Mouse (Mus musculus): Measurements from ENCODE around the gene Hmox2. TPM values are rescaled to one million over a fixed set of nuclear protein-coding genes. Genes with fewer than 3 reads are reported as not detected.
A peak's percentile ranks its signal among the peaks of the same experiment; 100 is the strongest.
"Not testable (repeated sequence)": the region's sequence is repeated elsewhere in the genome, so short reads cannot be mapped to it uniquely, and the experiment has no call there.

The Hmox2 gene
- polyA plus RNA-seq (2016; fragmentation: Nextera tagmentation; extraction: Ambion mirVana) = 84.5 and 90.1 TPM in 2 replicates

DNA sequence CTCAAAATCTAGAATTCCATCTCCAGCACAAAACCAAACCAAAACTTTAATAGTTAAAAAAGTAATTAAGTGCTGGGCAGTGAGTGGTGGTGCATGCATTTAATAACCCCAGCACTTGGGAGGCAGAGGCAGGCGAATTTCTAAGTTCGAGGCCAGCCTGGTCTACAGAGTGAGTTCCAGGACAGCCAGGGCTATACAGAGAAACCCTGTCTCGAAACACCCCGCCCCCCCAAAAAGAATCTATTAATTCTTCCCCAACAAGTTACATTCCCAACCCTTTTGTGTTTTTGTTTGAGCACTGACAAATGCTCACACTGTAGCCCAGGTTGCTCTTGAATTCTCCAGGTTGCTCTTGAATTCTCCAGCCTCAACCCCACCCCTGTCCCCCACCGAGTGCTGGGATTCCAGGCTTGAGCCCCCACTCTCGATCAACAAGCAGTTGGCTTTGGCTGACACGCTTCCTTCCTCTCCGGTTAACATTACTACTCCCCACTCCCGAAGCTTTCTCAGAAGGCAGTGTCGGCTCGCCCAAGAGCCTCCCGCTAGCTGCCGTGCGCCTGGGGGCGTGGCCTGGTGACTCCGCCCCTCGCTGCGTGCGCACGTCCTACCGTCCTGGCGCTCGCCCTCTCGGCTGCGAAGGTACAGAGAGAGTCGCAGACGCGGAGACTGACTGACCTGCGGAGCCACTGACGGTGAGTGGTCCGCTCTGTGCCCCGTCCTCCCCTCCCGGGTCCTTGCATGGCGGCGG, at the start of gene Hmox2:
Gene Hmox2, plus strand, starts transcription at position 582 of the 748 bp plus-strand sequence.
- Histone ChIP-seq H3K27me3 (replicated peaks) (no peaks in the 10 kb centered on the region), H3K36me3 (no peaks in the 10 kb centered on the region), H3K27ac (ENCODE audit: poor library complexity, severe bottlenecking) (peak within 1 kb of the TSS; percentile 92), H3K4me3 (peak within 1 kb of the TSS; percentile 79), H3K4me2 (peak within 1 kb of the TSS; percentile 88), H3K9me3 (replicated peaks) (no peaks in the 10 kb centered on the region), H3K4me1 (replicated peaks) (peaks cover 11% of the 10 kb centered on the region), H3K9ac (peak within 1 kb of the TSS; percentile 92)
- peak; percentile 96 for ATAC-seq (ENCODE audit: insufficient number of reproducible peaks, low FRiP score)
- 5% methylated on average over 35 of the region's 35 CpGs for WGBS

DNA sequence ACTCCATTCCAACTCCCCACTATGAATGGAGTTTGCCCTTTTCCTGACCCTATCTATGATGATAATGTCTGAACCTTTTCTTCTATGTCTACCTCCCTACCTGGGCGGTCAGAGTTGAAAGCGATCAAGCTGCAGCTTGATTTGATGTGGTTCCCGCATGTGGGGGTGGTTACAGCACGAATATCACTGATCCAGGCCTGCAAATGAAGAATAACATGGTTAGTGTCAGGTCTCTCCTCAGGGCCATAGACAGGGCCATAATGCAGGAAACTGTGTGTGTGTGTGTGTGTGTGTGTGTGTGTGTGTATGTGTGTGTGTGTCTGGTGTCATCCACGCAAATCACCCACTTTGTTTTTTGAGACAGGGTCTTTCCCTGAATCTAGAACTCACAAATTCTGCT, 49.3 kb upstream of the Hmox2 start:
- H3K27ac ChIP-seq (ENCODE audit: poor library complexity, severe bottlenecking) = no peak overlapping the region
- no peaks in the 10 kb centered on the region for H3K27me3 ChIP-seq (replicated peaks)
- no peak for ATAC-seq (ENCODE audit: insufficient number of reproducible peaks, low FRiP score)
- 89% methylated on average over 5 of the region's 5 CpGs for WGBS
- no peak overlapping the region for H3K4me3 ChIP-seq
- H3K36me3 ChIP-seq = peaks cover 39% of the 10 kb centered on the region
- no peak overlapping the region for H3K4me2 ChIP-seq
- no peaks in the 10 kb centered on the region for H3K9me3 ChIP-seq (replicated peaks)
- H3K9ac ChIP-seq = no peak overlapping the region
- peaks cover 15% of the 10 kb centered on the region for H3K4me1 ChIP-seq (replicated peaks)

DNA sequence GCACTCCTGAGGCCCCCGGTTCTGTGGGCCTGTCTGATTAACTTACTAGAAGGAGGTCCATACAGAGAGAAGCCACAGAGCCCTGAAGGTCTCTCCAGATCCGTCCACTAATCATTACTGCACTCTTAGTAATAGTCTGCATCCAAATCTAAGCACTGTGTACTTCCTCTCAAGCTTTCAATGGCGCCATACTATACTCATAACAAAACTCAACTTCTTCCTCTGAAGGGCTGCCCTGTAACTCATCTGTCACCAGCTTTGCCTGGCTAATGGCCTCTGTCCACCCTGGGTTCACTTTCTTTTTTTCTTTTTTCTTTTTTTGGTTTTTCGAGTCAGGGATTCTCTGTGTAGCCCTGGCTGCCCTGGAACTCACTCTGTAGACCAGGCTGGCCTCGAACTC, 48.1 kb upstream of the Hmox2 start:
- Histone ChIP-seq H3K4me3 (no peak overlapping the region), H3K9ac (peak overlapping the region; percentile 89; the same call in 1 of the 2 replicates), H3K4me2 (peak overlapping the region; percentile 97), H3K9me3 (replicated peaks) (no peaks in the 10 kb centered on the region), H3K36me3 (peaks cover 34% of the 10 kb centered on the region), H3K27ac (ENCODE audit: poor library complexity, severe bottlenecking) (no peak overlapping the region; the same call in 1 of the 2 replicates), H3K27me3 (replicated peaks) (no peaks in the 10 kb centered on the region), H3K4me1 (replicated peaks) (peaks cover 18% of the 10 kb centered on the region)
- 54% methylated on average over 5 of the region's 5 CpGs for WGBS
- no peak for ATAC-seq (ENCODE audit: insufficient number of reproducible peaks, low FRiP score)

DNA sequence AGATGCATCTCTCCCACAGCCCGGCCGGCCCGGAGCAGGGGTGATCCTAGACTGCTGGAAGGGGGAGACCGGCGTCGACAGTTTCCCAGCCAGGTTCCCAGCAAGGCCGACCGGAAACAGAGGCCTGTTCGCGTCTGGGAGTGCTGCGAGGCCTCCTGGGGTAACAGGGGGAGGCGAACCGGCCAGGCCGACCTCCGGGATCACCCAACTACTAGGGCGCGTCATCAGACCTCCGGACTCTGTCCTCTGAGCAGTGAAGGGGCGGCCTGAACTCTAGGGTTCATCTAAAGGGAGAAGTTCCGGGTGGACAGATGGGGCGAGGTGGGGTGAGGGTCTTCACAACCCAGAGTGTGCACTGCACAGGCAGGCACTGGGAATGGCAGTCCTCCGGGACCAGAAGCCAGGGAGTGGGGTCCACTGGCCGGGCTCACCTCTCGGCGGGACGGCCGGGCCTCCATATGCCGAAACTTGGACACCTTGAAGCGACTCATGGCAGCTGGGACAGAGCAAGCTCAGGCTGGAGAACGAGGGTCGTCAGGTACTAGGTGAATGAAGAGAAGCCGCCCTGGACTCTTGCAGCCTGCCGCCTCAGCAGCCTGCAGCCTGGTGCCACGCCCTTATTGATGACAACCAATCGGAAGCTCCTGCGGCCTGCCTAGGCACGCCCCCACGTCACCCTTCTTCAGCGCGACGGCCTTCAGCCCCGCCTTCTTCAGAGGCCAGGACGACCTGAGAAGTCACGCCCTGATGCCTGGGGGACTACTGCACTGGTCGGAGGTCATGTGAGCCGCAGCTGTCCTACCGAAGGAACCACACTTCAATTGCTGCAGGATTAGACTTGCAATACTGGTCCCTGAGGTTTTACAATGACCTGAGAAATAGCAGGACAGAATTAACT, 46.8 kb upstream of the Hmox2 start, which contains the start of gene Coro7:
Gene Coro7, minus strand, starts transcription at position 657 of the 898 bp plus-strand sequence.
- no peaks in the 10 kb centered on the region for H3K9me3 ChIP-seq (replicated peaks)
- H3K36me3 ChIP-seq = peaks cover 23% of the 10 kb centered on the region
- under 1% methylated on average over 47 of the region's 47 CpGs for WGBS
- H3K4me3 ChIP-seq = peak within 1 kb of the TSS; percentile 81
- ATAC-seq (ENCODE audit: insufficient number of reproducible peaks, low FRiP score) = peak; percentile 94
- peak within 1 kb of the TSS; percentile 97 for H3K4me2 ChIP-seq
- peak within 1 kb of the TSS; percentile 44 for H3K27ac ChIP-seq (ENCODE audit: poor library complexity, severe bottlenecking)
- H3K4me1 ChIP-seq (replicated peaks) = peaks cover 20% of the 10 kb centered on the region
- peak within 1 kb of the TSS; percentile 89 for H3K9ac ChIP-seq
- H3K27me3 ChIP-seq (replicated peaks) = no peaks in the 10 kb centered on the region

DNA sequence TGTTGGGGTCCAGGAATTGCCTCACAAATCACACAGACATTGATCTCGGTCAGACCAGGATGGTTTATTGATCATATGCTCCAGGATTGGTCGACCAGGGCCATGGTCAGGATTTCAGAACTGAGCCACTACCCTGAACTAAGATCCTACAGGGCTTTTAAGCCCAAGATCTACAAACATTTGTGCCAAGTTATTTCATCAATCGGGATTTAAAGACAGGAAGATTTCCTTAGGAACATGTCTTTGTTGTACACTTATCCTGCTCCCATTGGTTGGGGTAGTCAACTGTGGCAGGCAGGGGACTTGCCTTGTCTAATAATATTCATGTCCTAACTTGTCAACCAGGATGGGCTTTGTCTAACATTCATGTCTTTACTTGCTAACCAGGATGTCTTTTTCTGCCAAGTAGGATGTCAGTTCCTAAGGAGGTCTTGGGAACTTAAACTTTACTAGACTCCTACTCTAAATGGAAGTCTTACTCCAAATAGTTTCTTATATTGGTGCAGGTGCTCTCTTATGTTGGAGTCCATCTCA, 45.2 kb upstream of the Hmox2 start:
- WGBS = 82% methylated on average over 3 of the region's 3 CpGs
- H3K4me2 ChIP-seq; H3K27ac ChIP-seq (ENCODE audit: poor library complexity, severe bottlenecking); H3K9me3 ChIP-seq (replicated peaks); H3K4me3 ChIP-seq; H3K27me3 ChIP-seq (replicated peaks); ATAC-seq (ENCODE audit: insufficient number of reproducible peaks, low FRiP score); H3K9ac ChIP-seq; H3K36me3 ChIP-seq: not testable (repeated sequence)
- H3K4me1 ChIP-seq (replicated peaks) = peaks cover 29% of the 10 kb centered on the region

DNA sequence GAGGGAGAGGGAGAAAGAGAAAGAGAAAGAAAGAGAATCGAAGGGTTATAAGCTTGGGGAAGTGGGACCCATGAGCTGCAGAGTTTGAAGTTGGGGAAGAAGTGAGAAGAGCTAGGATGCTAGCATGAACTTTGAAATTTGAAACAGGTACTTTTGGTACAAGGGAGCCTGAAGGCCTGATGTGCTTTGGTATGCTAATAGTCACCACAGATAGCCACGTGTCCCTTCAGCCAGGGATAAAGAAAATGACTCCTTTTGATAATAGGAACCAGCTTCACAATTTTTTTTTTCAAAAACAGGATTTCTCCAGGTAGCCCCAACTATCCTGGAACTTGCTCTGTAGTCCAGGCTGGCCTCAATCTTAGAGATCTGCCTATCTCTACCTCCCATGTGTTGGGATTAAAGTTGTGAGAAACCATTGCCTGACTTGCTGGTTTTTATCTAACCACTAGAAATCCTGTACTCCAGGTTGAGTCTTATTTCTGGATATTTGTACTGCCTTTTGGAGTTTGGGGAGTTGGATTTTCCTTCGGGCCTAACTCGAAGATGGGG, 43.5 kb upstream of the Hmox2 start:
- Histone ChIP-seq H3K36me3 (peaks cover 11% of the 10 kb centered on the region), H3K4me2 (peak overlapping the region; percentile 99), H3K27ac (ENCODE audit: poor library complexity, severe bottlenecking) (no peak overlapping the region), H3K9ac (no peak overlapping the region), H3K27me3 (replicated peaks) (no peaks in the 10 kb centered on the region), H3K4me3 (no peak overlapping the region), H3K4me1 (replicated peaks) (peaks cover 28% of the 10 kb centered on the region), H3K9me3 (replicated peaks) (no peaks in the 10 kb centered on the region)
- 69% methylated on average over 4 of the region's 4 CpGs for WGBS
- ATAC-seq (ENCODE audit: insufficient number of reproducible peaks, low FRiP score) = no peak

DNA sequence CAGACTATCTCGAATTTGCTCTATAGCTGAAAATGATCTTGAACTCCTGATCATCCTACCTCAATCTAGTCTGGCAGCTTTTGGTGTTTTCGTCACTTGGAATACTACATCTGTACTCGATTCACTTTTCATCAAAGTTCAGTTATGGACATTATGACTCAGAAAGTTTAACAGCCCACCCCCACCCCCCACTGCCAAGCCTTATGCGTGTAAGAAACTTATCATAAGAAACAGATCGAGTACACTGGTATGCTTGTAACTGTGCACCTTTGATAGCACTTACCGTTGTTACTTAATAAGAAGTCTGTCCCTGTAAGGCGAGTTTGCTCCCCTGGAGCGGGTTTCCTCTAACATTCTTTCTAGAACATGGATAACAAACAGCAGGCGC, 43.0 kb upstream of the Hmox2 start:
- peak overlapping the region; percentile 93 for H3K4me3 ChIP-seq
- ATAC-seq (ENCODE audit: insufficient number of reproducible peaks, low FRiP score) = no peak
- peak overlapping the region; percentile 82 for H3K27ac ChIP-seq (ENCODE audit: poor library complexity, severe bottlenecking)

DNA sequence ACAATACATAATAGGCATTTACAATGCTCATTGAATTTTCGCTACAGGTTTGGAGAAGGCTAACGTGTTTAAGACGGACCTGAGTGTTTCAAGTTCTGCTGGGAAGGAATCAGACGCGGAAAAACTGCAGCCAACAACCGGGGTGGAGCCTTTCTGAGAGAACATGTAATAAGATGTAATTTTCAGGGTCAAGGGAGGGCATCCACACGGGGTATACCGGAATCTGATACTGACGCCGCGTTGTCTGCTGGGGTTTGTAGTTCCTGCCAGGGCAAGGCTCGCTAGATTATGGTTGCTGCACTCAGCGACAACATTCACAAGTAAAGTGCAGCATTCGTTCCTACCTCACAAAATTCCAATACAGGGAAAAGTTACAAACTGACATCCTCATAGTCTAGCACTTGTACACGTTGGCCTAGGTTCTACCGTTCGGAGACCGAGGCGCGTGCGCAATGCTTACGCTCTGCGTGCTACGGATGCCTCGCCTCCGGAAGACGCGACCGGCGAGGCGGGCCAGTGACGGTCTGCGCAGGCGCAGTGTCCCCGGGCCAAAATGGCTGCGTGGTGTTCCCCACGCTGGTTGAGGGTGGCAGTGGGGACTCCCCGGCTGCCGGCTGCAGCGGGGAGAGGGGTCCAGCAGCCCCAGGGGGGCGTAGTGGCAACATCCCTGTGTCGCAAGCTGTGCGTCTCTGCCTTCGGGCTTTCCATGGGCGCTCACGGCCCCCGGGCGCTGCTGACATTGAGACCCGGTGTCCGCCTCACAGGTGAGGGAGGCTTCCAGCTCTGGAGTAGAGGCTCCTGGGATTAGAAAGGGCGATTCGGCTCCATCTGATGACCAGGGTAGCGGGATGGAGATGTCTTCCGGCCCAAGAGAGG, 42.3 kb upstream of the Hmox2 start:
- Histone ChIP-seq H3K36me3 (peaks cover 20% of the 10 kb centered on the region), H3K4me1 (replicated peaks) (peaks cover 17% of the 10 kb centered on the region), H3K27me3 (replicated peaks) (no peaks in the 10 kb centered on the region), H3K9me3 (replicated peaks) (no peaks in the 10 kb centered on the region), H3K4me2 (peak overlapping the region; percentile 99), H3K4me3 (peak overlapping the region; percentile 93), H3K27ac (ENCODE audit: poor library complexity, severe bottlenecking) (peak overlapping the region; percentile 82), H3K9ac (peak overlapping the region; percentile 91)
- WGBS = under 1% methylated on average over 54 of the region's 54 CpGs
- ATAC-seq (ENCODE audit: insufficient number of reproducible peaks, low FRiP score) = peak; percentile 85

More for the DNA sequence above, 43.0 kb upstream of the Hmox2 start:
- peaks cover 15% of the 10 kb centered on the region for H3K36me3 ChIP-seq
- H3K9ac ChIP-seq = peak overlapping the region; percentile 91
- no peaks in the 10 kb centered on the region for H3K27me3 ChIP-seq (replicated peaks)
- H3K4me1 ChIP-seq (replicated peaks) = peaks cover 23% of the 10 kb centered on the region
- H3K4me2 ChIP-seq = peak overlapping the region; percentile 99
- 29% methylated on average over 9 of the region's 9 CpGs for WGBS
- H3K9me3 ChIP-seq (replicated peaks) = no peaks in the 10 kb centered on the region

DNA sequence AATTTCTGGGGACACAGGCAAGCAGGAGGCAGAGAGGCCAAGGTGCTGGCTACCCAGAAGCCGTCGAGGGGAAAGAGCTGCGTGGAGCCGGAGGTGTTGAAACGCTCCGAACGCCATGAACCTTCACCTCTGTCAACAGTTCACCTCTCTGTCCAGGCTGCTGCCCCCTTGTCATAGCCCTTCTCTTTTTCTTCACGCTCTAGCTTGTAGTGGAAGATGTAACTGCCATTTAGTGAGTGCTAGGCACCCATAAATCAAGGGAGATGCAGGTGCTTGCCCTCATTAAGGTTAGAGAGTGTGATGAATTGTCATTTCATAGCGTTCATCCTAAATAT, 41.7 kb upstream of the Hmox2 start:
- peak overlapping the region; percentile 93 for H3K4me3 ChIP-seq
- no peak for ATAC-seq (ENCODE audit: insufficient number of reproducible peaks, low FRiP score)
- no peaks in the 10 kb centered on the region for H3K9me3 ChIP-seq (replicated peaks)
- under 1% methylated on average over 9 of the region's 9 CpGs for WGBS
- peaks cover 26% of the 10 kb centered on the region for H3K36me3 ChIP-seq
- peak overlapping the region; percentile 99 for H3K4me2 ChIP-seq
- H3K4me1 ChIP-seq (replicated peaks) = peaks cover 14% of the 10 kb centered on the region
- peak overlapping the region; percentile 91 for H3K9ac ChIP-seq
- H3K27ac ChIP-seq (ENCODE audit: poor library complexity, severe bottlenecking) = peak overlapping the region; percentile 82
- H3K27me3 ChIP-seq (replicated peaks) = no peaks in the 10 kb centered on the region

DNA sequence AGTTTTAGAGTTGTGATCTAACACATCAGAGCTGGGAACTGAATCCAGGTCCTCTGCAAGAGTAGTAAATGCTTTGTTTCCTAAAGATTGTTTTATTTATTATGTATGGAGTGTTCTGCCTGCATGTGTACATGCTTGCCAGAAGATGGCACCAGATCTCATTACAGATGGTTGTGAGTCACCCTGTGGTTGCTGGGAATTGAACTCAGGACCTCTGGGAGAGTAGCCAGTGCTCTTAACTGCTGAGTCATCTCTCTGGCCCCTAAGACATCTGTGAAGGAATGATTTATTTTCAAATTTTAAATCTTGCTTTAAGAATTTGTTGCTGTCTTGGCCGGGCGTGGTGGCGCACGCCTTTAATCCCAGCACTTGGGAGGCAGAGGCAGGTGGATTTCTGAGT, 36.8 kb upstream of the Hmox2 start:
- H3K36me3 ChIP-seq = peaks cover 73% of the 10 kb centered on the region
- not testable (repeated sequence) for H3K9me3 ChIP-seq (replicated peaks); ATAC-seq (ENCODE audit: insufficient number of reproducible peaks, low FRiP score); H3K4me3 ChIP-seq; H3K27ac ChIP-seq (ENCODE audit: poor library complexity, severe bottlenecking); H3K4me1 ChIP-seq (replicated peaks); H3K4me2 ChIP-seq; H3K9ac ChIP-seq; H3K27me3 ChIP-seq (replicated peaks)
- 93% methylated on average over 4 of the region's 4 CpGs for WGBS

Data from heart, embryonic 12.5 days (tissue).